Mouse (Mus musculus) inflammation-experienced regulatory T-cells, adult 6 months (primary cell): ENCODE results near the gene Nfib. TPM values are rescaled to one million over a fixed set of nuclear protein-coding genes. Genes with fewer than 3 reads are reported as not detected.
"Not testable (repeated sequence)": the region's sequence is repeated elsewhere in the genome, so short reads cannot be mapped to it uniquely, and the experiment has no call there.

Source experiments
- ATAC-seq: one replicate; pipeline ENCODE4 v1.8.0; 2017
- polyA plus RNA-seq, 3 experiments: library from polyadenylated mRNA; unstranded; fragments of 100-300 nt; shearing (Covaris generic); gene quantifications; one replicate each; pipeline ENCODE4 v1.2.1; 2017

Nfib gene
- polyA plus RNA-seq, 3 experiments from 2014 or later, result 0.04 to 0.11 TPM; not detected in 1

DNA sequence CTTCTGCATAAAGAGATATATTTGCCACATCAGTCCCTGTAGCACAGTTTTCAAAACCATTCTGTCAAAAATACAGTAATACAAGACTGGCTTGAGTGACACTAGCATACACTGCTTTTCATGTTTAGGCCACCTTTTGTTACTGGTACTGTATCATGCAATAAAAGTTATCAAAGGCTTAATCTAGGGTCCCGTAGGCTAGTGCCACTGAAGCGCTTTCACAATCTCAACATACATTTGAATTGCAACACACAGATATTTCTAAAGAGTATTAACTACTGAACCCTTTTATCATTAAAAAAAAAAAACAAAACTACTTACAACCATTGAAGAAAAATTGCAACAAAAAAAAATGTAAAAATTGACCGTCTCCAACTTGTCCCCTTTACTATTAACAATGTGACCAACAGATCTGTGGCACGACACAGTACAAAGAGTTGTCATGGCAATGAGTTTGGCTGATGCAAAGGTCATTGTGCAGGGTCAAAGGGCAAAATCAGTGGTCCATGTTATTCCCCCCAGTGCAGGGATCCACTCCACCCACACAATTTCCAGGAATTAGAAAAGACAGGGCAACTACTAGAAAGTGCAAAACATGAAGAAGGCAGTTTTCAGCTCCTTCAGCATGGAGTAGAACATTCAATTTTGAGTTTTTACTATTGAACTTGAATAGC lies 414.2 kb downstream of the Nfib start:
- no peak for ATAC-seq

GRCm38 (mm10) chr4:82290623-82291022 lies 414.9 kb downstream of the Nfib start:
- ATAC-seq, result no peak

- ATAC-seq, result no peak
These were observed 416.0 kb downstream of the Nfib start for GRCm38 (mm10) chr4:82289596-82289995.

GRCm38 (mm10) chr4:82288138-82288537 lies 417.4 kb downstream of the Nfib start:
- no peak for ATAC-seq

GRCm38 (mm10) chr4:82287454-82287853 lies 418.1 kb downstream of the Nfib start:
- no peak for ATAC-seq

GRCm38 (mm10) chr4:82286931-82287330 lies 418.6 kb downstream of the Nfib start:
- no peak for ATAC-seq

- ATAC-seq, result no peak
These were observed 422.0 kb downstream of the Nfib start for GRCm38 (mm10) chr4:82283536-82283935.

- no peak for ATAC-seq
These were observed 429.6 kb downstream of the Nfib start for GRCm38 (mm10) chr4:82275996-82276395.

DNA sequence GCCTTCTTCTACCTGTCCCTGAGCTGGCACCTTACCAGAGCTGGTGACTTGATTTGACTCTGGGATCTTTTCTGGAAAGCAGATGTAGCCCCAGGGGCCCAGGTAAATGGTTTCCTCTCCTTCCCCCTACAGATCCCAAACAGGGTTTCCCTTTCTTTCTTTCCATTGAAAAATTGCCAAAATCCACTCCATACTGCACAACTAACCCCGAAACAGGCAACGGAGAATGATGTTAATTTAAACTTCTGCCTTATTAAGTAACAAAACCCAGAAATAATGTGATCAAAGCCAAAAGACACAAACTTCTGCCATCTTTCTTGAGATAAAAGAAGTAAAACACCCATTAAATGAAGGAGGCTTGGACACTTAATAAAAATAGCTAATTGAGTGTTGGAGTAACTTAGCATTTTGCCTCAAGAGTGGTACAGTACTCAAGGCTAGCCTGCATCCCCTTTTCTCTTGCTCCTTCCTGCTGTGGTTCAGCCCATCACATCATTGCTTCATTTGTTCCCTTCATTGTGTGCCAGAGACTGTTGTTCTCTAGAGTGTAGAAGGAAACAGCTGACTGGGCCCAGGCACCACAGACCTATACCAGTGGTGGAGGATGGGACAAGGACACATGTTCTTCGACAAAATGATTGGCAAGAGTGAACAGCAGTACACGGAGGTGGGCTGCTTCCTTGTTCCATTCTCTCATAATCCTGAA lies 432.3 kb downstream of the Nfib start:
- ATAC-seq, result no peak

- no peak for ATAC-seq
These were observed 433.5 kb downstream of the Nfib start for GRCm38 (mm10) chr4:82272099-82272498.

- ATAC-seq, result no peak
These were observed 434.0 kb downstream of the Nfib start for GRCm38 (mm10) chr4:82271547-82271946.

GRCm38 (mm10) chr4:82267832-82268778 lies 437.4 kb downstream of the Nfib start:
- ATAC-seq, result no peak

- no peak for ATAC-seq
These were observed 439.4 kb downstream of the Nfib start for GRCm38 (mm10) chr4:82266066-82266619.

DNA sequence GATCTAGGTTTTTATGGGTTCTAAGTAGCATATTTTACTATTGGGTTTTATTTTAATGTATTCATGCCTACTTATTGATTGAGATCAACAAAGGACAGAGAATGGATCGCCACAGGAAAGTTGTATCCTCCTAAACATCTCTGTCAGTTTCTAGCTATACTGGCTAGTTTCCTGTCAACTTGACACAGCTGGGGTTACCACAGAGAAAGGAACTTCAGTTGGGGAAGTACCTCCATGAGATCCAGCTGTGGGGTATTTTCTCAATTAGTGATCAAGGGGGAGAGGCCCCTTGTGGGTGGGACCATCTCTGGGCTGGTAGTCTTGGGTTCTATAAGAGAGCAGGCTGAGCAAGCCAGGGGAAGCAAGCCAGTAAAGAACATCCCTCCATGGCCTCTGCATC lies 447.0 kb downstream of the Nfib start:
- ATAC-seq, result not testable (repeated sequence)

DNA sequence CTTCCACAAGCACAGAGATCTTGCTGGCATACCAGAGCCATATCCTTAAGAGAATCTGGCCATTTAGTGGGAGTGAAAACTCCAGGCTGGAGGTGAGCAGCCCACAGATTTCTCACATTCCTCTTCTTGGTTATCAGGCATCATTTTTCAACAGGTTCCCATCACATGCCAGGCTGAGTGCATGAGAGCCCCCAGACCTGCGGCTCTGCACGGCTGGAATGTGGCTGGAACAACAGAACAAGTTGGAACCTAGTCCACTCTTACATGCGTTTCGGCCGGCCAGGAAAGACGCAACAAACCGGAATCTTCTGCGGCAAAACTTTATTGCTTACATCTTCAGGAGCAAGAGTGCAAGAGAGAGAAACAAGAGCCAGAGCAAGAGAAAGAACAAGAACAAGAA lies 453.5 kb downstream of the Nfib start:
- no peak for ATAC-seq

DNA sequence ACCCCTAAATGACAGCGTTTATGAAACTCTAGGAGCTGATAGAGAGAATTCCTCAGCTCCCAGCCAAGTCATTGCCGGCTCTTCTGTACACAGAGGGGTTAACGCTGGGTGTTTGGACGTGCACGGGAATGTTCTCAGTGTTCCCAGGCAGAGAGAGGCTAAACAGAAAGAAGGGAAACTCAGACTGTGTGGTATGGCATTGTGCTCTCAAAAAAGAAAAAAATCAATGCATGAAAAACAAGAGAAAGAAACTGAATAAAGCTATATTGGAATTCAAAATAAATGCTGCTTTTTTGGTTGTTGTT lies 455.2 kb downstream of the Nfib start:
- ATAC-seq, result no peak

- ATAC-seq, result no peak
These were observed 455.8 kb downstream of the Nfib start for GRCm38 (mm10) chr4:82249518-82250354.

DNA sequence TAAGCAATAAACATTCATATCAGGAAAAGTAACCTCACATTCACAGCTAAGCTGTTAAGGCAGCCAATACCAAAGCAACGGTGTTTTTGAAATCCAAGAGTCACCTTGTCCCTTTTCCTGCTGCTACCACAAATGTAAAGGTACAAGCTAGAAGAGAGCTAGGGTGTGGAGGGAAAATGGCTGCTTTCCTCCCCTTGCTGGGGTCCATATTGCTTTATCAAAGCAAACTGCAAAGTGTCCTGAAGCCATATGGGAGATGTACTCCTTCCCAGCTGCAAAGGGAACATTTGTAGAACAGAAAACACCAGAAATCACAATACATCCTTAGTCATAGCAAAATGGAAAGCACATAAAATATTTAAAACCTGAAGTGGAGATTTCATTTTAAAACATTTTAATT lies 456.6 kb downstream of the Nfib start:
- no peak for ATAC-seq

DNA sequence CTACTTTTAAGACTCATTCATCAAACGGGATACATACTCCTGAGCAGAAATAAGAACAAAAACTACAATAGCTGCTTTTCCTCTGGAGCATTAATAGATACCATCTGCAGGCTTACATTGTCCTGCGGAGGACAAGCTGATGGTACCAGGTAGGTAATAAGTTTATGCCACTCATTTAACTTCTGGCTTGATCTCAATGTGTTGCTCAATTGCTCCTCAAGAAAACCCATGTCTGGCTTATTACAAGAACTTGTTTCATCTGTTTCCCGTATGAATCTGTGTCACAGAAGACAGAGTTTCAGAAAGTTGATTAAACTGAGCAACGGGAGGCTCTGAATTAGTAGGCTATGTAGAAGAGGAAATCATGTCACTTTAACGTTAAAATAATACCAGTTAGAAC lies 457.5 kb downstream of the Nfib start:
- ATAC-seq, result no peak

DNA sequence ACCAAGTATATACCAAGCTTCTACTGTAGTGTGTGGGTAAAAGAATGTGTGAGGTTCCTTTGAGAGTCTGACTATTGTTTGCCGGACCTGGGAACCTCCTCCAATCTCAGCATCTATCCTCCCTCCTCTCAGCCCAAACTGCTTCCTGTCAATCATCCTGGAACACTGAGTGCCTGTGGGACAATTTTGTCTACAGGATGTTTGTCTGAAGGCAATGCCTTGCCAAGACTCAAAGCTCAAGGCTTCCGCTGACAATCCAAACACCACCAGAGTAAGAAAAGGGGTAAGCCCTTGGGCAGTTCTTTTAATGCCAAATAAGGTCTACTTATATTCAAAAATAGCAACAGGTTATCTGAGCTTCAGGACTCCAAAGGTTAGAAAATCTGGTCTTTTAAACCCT lies 459.3 kb downstream of the Nfib start:
- no peak for ATAC-seq
